Mouse (Mus musculus): ENCODE data around the gene Dad1. TPM values are rescaled to one million over a fixed set of nuclear protein-coding genes. Genes with fewer than 3 reads are reported as not detected.

Gene Dad1
- total RNA-seq, 2 experiments from 2014 or later: 135 to 315 TPM

Other genes starting within 250 kb of the Dad1 start
- gene Abhd4, start 84 bp upstream of the Dad1 start, total RNA-seq (2015): 34.6 and 44.2 TPM in 2 replicates
- gene Abhd4, start 84 bp upstream of the Dad1 start, total RNA-seq (2017): 20.4 and 33.1 TPM in 2 replicates
- gene Olfr49, start 30.8 kb upstream of the Dad1 start, total RNA-seq (2015): not detected in 2 replicates
- not detected in 2 replicates for gene Olfr49, start 30.8 kb upstream of the Dad1 start, total RNA-seq (2017)
- 49.6 and 56.2 TPM in 2 replicates for gene Oxa1l, start 106.7 kb upstream of the Dad1 start, total RNA-seq (2015)
- 37.0 and 37.9 TPM in 2 replicates for gene Oxa1l, start 106.7 kb upstream of the Dad1 start, total RNA-seq (2017)
- gene Slc7a7, start 163.7 kb upstream of the Dad1 start, total RNA-seq (2015): 2.7 and 3.5 TPM in 2 replicates
- gene Slc7a7, start 163.7 kb upstream of the Dad1 start, total RNA-seq (2017): 5.4 and 6.4 TPM in 2 replicates
- gene Mrpl52, start 172.8 kb upstream of the Dad1 start, total RNA-seq (2015): 118 and 124 TPM in 2 replicates
- 75.1 and 86.7 TPM in 2 replicates for gene Mrpl52, start 172.8 kb upstream of the Dad1 start, total RNA-seq (2017)
- 2.1 and 4.5 TPM in 2 replicates for gene Mmp14, start 177.5 kb upstream of the Dad1 start, total RNA-seq (2015)
- gene Mmp14, start 177.5 kb upstream of the Dad1 start, total RNA-seq (2017): 3.0 and 4.1 TPM in 2 replicates
- 23.5 and 25.0 TPM in 2 replicates for gene Lrp10, start 210.0 kb upstream of the Dad1 start, total RNA-seq (2015)
- 27.4 and 37.2 TPM in 2 replicates for gene Lrp10, start 210.0 kb upstream of the Dad1 start, total RNA-seq (2017)
- gene Rem2, start 222.0 kb upstream of the Dad1 start, total RNA-seq (2015): 0.29 and 0.62 TPM in 2 replicates
- 2.2 TPM in 1 of 2 replicates, not detected in the other for gene Rem2, start 222.0 kb upstream of the Dad1 start, total RNA-seq (2017)

Data from megakaryocyte progenitor cell, adult 5-6 weeks (primary cell).